Mouse (Mus musculus): Measurements from ENCODE around the gene Mpv17l2. TPM values are rescaled to one million over a fixed set of nuclear protein-coding genes. Genes with fewer than 3 reads are reported as not detected.

Mpv17l2 gene
- 57.0 and 60.4 TPM in 2 replicates for polyA plus RNA-seq (2015; fragmentation: Nextera tagmentation; extraction: Ambion mirVana)

- Histone ChIP-seq H3K27me3 (ENCODE audit: insufficient read depth, low read length) (no peaks in the 10 kb centered on the region), H3K27ac (ENCODE audit: low read length) (peak within 1 kb of the TSS; percentile 80), H3K9me3 (ENCODE audit: low read length) (no peaks in the 10 kb centered on the region), H3K4me1 (ENCODE audit: insufficient read depth, low read length) (peaks cover 33% of the 10 kb centered on the region), H3K9ac (replicated peaks; ENCODE audit: low read length) (peak within 1 kb of the TSS; percentile 83), H3K4me3 (ENCODE audit: low read length) (peak within 1 kb of the TSS; percentile 73), H3K4me2 (replicated peaks; ENCODE audit: low read depth, low read length) (peak within 1 kb of the TSS; percentile 84), H3K36me3 (ENCODE audit: insufficient read depth, low read length) (peaks cover 23% of the 10 kb centered on the region)
- peak; percentile 96 for ATAC-seq (ENCODE audit: low FRiP score, low TSS enrichment)
- WGBS, result under 1% methylated on average over 54 of the region's 55 CpGs
These were observed at the start of gene Mpv17l2 for GRCm38 (mm10) chr8:70760775-70761406. Gene Mpv17l2, minus strand, starts transcription at chr8:70760946.

DNA sequence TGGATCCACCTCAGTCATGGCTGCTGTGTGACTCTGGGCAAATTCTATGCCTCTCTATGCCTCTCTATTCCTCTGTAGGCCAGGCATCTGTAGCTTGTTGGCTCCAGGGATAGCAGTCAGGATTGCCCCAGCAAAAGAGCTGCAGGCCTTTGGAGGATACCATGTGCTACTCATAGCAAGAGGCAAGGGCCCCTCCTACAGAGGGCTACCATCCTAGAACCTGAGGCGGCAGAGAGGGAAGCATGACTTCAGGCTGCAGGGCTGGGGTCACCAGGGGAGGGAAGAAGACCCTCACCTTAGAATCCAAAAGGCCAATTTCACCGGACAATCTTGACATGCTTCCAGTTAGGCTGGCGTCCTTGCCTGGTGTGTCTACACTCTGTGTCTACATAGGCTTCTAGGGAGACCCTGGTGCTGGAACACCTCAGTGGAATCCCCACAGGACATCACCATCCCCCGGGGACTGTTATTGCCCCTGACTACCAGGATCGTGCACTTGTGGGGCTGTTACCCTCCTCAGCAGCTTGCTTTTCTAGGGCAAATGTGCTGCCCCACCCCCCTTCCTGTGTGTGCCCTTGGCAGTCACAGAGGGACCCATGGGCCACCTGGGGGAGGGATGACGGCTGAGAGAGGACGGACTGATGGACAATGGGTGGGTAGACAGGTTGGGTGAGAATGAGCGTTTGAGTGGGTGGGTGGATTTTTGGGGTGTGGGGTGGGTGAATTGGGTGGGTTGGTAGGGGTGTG lies 48.4 kb upstream of the Mpv17l2 start:
- H3K9me3 ChIP-seq (ENCODE audit: low read length), result no peaks in the 10 kb centered on the region
- no peak for ATAC-seq (ENCODE audit: low FRiP score, low TSS enrichment)
- H3K4me3 ChIP-seq (ENCODE audit: low read length), result no peak overlapping the region
- H3K4me2 ChIP-seq (replicated peaks; ENCODE audit: low read depth, low read length), result no peak overlapping the region
- H3K27ac ChIP-seq (ENCODE audit: low read length), result no peak overlapping the region
- WGBS, result 65% methylated on average over 8 of the region's 8 CpGs
- H3K4me1 ChIP-seq (ENCODE audit: insufficient read depth, low read length), result peaks cover 11% of the 10 kb centered on the region
- H3K9ac ChIP-seq (replicated peaks; ENCODE audit: low read length), result no peak overlapping the region
- H3K36me3 ChIP-seq (ENCODE audit: insufficient read depth, low read length), result no peaks in the 10 kb centered on the region
- peaks cover 9% of the 10 kb centered on the region for H3K27me3 ChIP-seq (ENCODE audit: insufficient read depth, low read length)

- no peaks in the 10 kb centered on the region for H3K9me3 ChIP-seq (ENCODE audit: low read length)
- H3K9ac ChIP-seq (replicated peaks; ENCODE audit: low read length), result no peak within 1 kb of the TSS
- WGBS, result 72% methylated on average over 5 of the region's 5 CpGs
- H3K4me3 ChIP-seq (ENCODE audit: low read length), result no peak within 1 kb of the TSS
- H3K4me2 ChIP-seq (replicated peaks; ENCODE audit: low read depth, low read length), result no peak within 1 kb of the TSS
- H3K36me3 ChIP-seq (ENCODE audit: insufficient read depth, low read length), result no peaks in the 10 kb centered on the region
- ATAC-seq (ENCODE audit: low FRiP score, low TSS enrichment), result no peak
- H3K27me3 ChIP-seq (ENCODE audit: insufficient read depth, low read length), result peaks cover 18% of the 10 kb centered on the region
- H3K27ac ChIP-seq (ENCODE audit: low read length), result no peak within 1 kb of the TSS
- H3K4me1 ChIP-seq (ENCODE audit: insufficient read depth, low read length), result peaks cover 18% of the 10 kb centered on the region
These were observed 47.5 kb upstream of the Mpv17l2 start, which contains the start of gene Il12rb1 for GRCm38 (mm10) chr8:70808239-70808638. Gene Il12rb1, plus strand, starts transcription at chr8:70808449.

GRCm38 (mm10) chr8:70807304-70807703 lies 46.6 kb upstream of the Mpv17l2 start:
- ATAC-seq (ENCODE audit: low FRiP score, low TSS enrichment), result no peak
- H3K4me1 ChIP-seq (ENCODE audit: insufficient read depth, low read length), result peaks cover 18% of the 10 kb centered on the region
- no peak overlapping the region for H3K27ac ChIP-seq (ENCODE audit: low read length)
- no peaks in the 10 kb centered on the region for H3K9me3 ChIP-seq (ENCODE audit: low read length)
- H3K9ac ChIP-seq (replicated peaks; ENCODE audit: low read length), result no peak overlapping the region
- no peak overlapping the region for H3K4me3 ChIP-seq (ENCODE audit: low read length)
- H3K36me3 ChIP-seq (ENCODE audit: insufficient read depth, low read length), result no peaks in the 10 kb centered on the region
- H3K27me3 ChIP-seq (ENCODE audit: insufficient read depth, low read length), result peaks cover 22% of the 10 kb centered on the region
- 25% methylated on average over 1 of the region's 1 CpGs for WGBS
- no peak overlapping the region for H3K4me2 ChIP-seq (replicated peaks; ENCODE audit: low read depth, low read length)

DNA sequence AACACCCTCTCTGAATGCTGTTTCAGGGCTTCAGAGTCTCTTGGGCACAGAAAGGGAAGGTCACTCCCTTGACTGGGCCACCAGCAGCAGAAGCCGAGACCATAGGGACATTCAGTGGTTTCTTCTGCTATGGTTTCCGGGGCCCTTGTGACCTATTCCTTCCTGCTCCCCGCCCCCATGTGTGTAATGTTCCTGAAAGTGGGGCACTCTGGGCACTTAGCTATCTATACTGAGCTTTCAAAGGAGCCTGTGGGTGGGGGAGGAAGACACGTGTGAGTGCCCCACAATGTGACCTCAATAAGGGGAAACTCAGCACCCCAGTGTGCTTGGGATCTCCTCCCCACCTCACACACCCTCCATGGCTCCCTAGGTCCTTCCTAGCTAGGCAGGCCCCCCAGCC lies 45.8 kb upstream of the Mpv17l2 start:
- no peak for ATAC-seq (ENCODE audit: low FRiP score, low TSS enrichment)
- Histone ChIP-seq H3K4me2 (replicated peaks; ENCODE audit: low read depth, low read length) (no peak overlapping the region), H3K27me3 (ENCODE audit: insufficient read depth, low read length) (peaks cover 22% of the 10 kb centered on the region), H3K27ac (ENCODE audit: low read length) (no peak overlapping the region), H3K36me3 (ENCODE audit: insufficient read depth, low read length) (no peaks in the 10 kb centered on the region), H3K4me3 (ENCODE audit: low read length) (no peak overlapping the region), H3K9me3 (ENCODE audit: low read length) (no peaks in the 10 kb centered on the region), H3K4me1 (ENCODE audit: insufficient read depth, low read length) (peaks cover 18% of the 10 kb centered on the region), H3K9ac (replicated peaks; ENCODE audit: low read length) (no peak overlapping the region)
- 49% methylated on average over 4 of the region's 4 CpGs for WGBS

GRCm38 (mm10) chr8:70804481-70805206 lies 43.9 kb upstream of the Mpv17l2 start, which contains the start of gene Mast3:
Gene Mast3, minus strand, starts transcription at chr8:70805054.
- peaks cover 34% of the 10 kb centered on the region for H3K27me3 ChIP-seq (ENCODE audit: insufficient read depth, low read length)
- H3K4me1 ChIP-seq (ENCODE audit: insufficient read depth, low read length), result peaks cover 13% of the 10 kb centered on the region
- H3K9me3 ChIP-seq (ENCODE audit: low read length), result no peaks in the 10 kb centered on the region
- no peak within 1 kb of the TSS for H3K27ac ChIP-seq (ENCODE audit: low read length)
- H3K4me3 ChIP-seq (ENCODE audit: low read length), result peak within 1 kb of the TSS; percentile 63
- ATAC-seq (ENCODE audit: low FRiP score, low TSS enrichment), result peak; percentile 91
- no peaks in the 10 kb centered on the region for H3K36me3 ChIP-seq (ENCODE audit: insufficient read depth, low read length)
- H3K4me2 ChIP-seq (replicated peaks; ENCODE audit: low read depth, low read length), result peak within 1 kb of the TSS; percentile 93
- peak within 1 kb of the TSS; percentile 59 for H3K9ac ChIP-seq (replicated peaks; ENCODE audit: low read length)
- under 1% methylated on average over 45 of the region's 45 CpGs for WGBS

DNA sequence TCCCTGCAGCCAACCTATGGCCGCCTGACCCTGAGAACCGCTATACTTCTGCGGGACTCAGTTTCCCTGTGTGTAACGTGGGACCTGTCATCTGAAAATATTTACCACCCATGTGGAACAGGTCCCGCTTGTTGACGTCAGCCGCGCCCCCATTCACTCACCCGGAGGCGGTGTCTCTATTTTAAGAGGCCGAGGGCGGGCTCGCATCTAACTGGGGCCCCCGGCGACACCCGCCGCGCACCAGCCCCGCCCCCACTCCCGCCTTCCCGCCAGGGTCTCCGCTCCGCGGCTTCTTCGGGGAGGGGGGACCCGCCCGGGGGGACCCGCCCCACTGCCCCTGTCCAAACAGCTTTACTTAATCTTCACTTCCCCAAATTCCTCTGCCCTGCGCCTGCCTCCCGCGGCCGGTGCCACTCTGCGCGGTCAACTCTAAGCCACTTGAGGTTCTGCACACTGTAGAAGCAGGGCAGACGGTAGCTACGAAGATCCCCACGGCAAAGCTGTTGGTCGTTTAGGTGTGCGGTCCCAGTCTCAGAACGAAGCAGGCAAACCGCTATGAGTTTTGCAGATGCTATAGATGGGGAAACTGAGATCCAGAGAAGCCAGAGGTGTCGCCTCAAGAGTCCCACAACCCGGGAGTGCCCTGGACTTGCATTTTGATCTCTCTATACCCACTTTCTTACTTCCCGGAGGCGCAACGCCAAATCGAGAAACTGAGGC lies 43.2 kb upstream of the Mpv17l2 start:
- peak overlapping the region; percentile 59 for H3K9ac ChIP-seq (replicated peaks; ENCODE audit: low read length)
- H3K4me3 ChIP-seq (ENCODE audit: low read length), result peak overlapping the region; percentile 63
- H3K36me3 ChIP-seq (ENCODE audit: insufficient read depth, low read length), result no peaks in the 10 kb centered on the region
- peaks cover 41% of the 10 kb centered on the region for H3K27me3 ChIP-seq (ENCODE audit: insufficient read depth, low read length)
- no peaks in the 10 kb centered on the region for H3K9me3 ChIP-seq (ENCODE audit: low read length)
- no peak overlapping the region for H3K27ac ChIP-seq (ENCODE audit: low read length)
- H3K4me2 ChIP-seq (replicated peaks; ENCODE audit: low read depth, low read length), result peak overlapping the region; percentile 93
- WGBS, result 1% methylated on average over 46 of the region's 47 CpGs
- H3K4me1 ChIP-seq (ENCODE audit: insufficient read depth, low read length), result peaks cover 13% of the 10 kb centered on the region
- no peak for ATAC-seq (ENCODE audit: low FRiP score, low TSS enrichment)

- Histone ChIP-seq H3K4me3 (ENCODE audit: low read length) (no peak overlapping the region), H3K9me3 (ENCODE audit: low read length) (no peaks in the 10 kb centered on the region)
- WGBS, result 63% methylated on average over 11 of the region's 11 CpGs
These were observed 42.2 kb upstream of the Mpv17l2 start for GRCm38 (mm10) chr8:70802786-70803510.

DNA sequence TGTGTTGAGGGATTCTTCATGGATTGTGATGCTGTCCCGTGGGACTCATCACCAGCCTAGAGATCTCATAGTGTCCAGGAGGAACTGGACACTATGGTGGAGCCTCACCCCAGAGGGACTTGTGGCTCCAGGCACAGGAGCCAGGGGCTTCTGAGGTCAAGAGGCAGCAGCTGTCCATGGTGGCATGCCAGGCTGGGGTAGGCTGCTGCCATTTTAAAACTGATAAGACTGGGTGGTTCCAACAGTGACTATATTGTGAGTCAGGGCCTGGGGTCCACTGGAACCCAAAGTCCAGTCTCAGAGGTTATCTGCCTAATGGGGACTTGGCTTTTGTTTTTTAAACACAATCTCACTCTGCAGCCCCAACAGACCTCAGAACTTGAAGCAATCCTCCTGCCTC lies 41.1 kb upstream of the Mpv17l2 start:
- H3K27me3 ChIP-seq (ENCODE audit: insufficient read depth, low read length), result peaks cover 53% of the 10 kb centered on the region
- H3K4me3 ChIP-seq (ENCODE audit: low read length), result no peak overlapping the region
- WGBS, result 65% methylated on average over 1 of the region's 1 CpGs
- H3K36me3 ChIP-seq (ENCODE audit: insufficient read depth, low read length), result no peaks in the 10 kb centered on the region
- no peak overlapping the region for H3K27ac ChIP-seq (ENCODE audit: low read length)
- ATAC-seq (ENCODE audit: low FRiP score, low TSS enrichment), result no peak
- peaks cover 24% of the 10 kb centered on the region for H3K4me1 ChIP-seq (ENCODE audit: insufficient read depth, low read length)
- no peak overlapping the region for H3K9ac ChIP-seq (replicated peaks; ENCODE audit: low read length)
- no peaks in the 10 kb centered on the region for H3K9me3 ChIP-seq (ENCODE audit: low read length)
- H3K4me2 ChIP-seq (replicated peaks; ENCODE audit: low read depth, low read length), result no peak overlapping the region

More at GRCm38 (mm10) chr8:70802786-70803510, 42.2 kb upstream of the Mpv17l2 start:
- H3K36me3 ChIP-seq (ENCODE audit: insufficient read depth, low read length), result no peaks in the 10 kb centered on the region
- no peak overlapping the region for H3K9ac ChIP-seq (replicated peaks; ENCODE audit: low read length)
- H3K4me2 ChIP-seq (replicated peaks; ENCODE audit: low read depth, low read length), result no peak overlapping the region
- peaks cover 19% of the 10 kb centered on the region for H3K4me1 ChIP-seq (ENCODE audit: insufficient read depth, low read length)
- H3K27me3 ChIP-seq (ENCODE audit: insufficient read depth, low read length), result peaks cover 51% of the 10 kb centered on the region
- ATAC-seq (ENCODE audit: low FRiP score, low TSS enrichment), result no peak
- no peak overlapping the region for H3K27ac ChIP-seq (ENCODE audit: low read length)
